Mouse (Mus musculus) heart, embryonic 14.5 days (tissue): ENCODE measurements around the gene Cfap45. TPM values are rescaled to one million over a fixed set of nuclear protein-coding genes. Genes with fewer than 3 reads are reported as not detected.

Experiments used
- ATAC-seq: fragments of 200-750 bp; cut with Nextera tagmentation; 2 replicates; pipeline ENCODE4 v1.8.0; 2017; ENCODE audit warnings: low read depth, moderate TSS enrichment; ENCODE audit not compliant: insufficient number of reproducible peaks, insufficient read depth, low FRiP score
- H3K27ac ChIP-seq, 2 experiments: fragments of 200-500 bp in 1 of 2; fragments of 300-500 bp in 1 of 2; sonication (generic) in 1 of 2; replicated peaks in 1 of 2; 2 replicates each; pipeline ENCODE4 v1.5.1; 2012 to 2014; ENCODE audit warnings: low read depth in 2 of 2, low read length in 2 of 2, control low read depth in 1 of 2, mild to moderate bottlenecking in 1 of 2, mixed read lengths in 1 of 2; ENCODE audit not compliant: control insufficient read depth in 1 of 2, insufficient read depth in 1 of 2
- H3K27me3 ChIP-seq: fragments of 300-500 bp; sonication (generic); 2 replicates; pipeline ENCODE4 v1.6.1; 2014; ENCODE audit warnings: mild to moderate bottlenecking, low read length, control low read depth; ENCODE audit not compliant: control insufficient read depth, insufficient read depth
- H3K36me3 ChIP-seq: fragments of 300-500 bp; sonication (generic); 2 replicates; pipeline ENCODE4 v1.6.1; 2014; ENCODE audit warnings: mild to moderate bottlenecking, control low read depth, low read length, mixed read lengths; ENCODE audit not compliant: control insufficient read depth, insufficient read depth
- H3K4me1 ChIP-seq, 2 experiments: fragments of 200-500 bp in 1 of 2; fragments of 300-500 bp in 1 of 2; sonication (generic) in 1 of 2; 2 replicates each; pipeline ENCODE4 v1.6.1; 2012 to 2014; ENCODE audit warnings: low read length in 2 of 2, control low read depth in 1 of 2, mixed read lengths in 1 of 2; ENCODE audit not compliant: control insufficient read depth in 2 of 2, insufficient read depth in 2 of 2
- H3K4me2 ChIP-seq: fragments of 300-500 bp; sonication (generic); 2 replicates; pipeline ENCODE4 v1.6.1; 2014; ENCODE audit warnings: mild to moderate bottlenecking, low read length
- H3K4me3 ChIP-seq, 2 experiments: fragments of 200-500 bp in 1 of 2; fragments of 300-500 bp in 1 of 2; sonication (generic) in 1 of 2; 2 replicates each; pipeline ENCODE4 v1.5.1; 2012 to 2014; ENCODE audit warnings: low read length in 2 of 2, mild to moderate bottlenecking in 2 of 2, control low read depth in 1 of 2, low read depth in 1 of 2, moderate library complexity in 1 of 2; ENCODE audit not compliant: control insufficient read depth in 1 of 2, insufficient read depth in 1 of 2
- H3K9ac ChIP-seq: fragments of 300-500 bp; sonication (generic); 2 replicates; pipeline ENCODE4 v1.6.1; 2014; ENCODE audit warnings: mild to moderate bottlenecking, low read length
- H3K9me3 ChIP-seq: fragments of 300-500 bp; sonication (generic); 2 replicates; pipeline ENCODE4 v1.6.1; 2016; ENCODE audit warnings: low read length, control low read depth; ENCODE audit not compliant: control insufficient read depth
- WGBS: fragments of 180-500 bp; shearing (Covaris S2); extraction: QIAGEN DNeasy Blood & Tissue Kit; methylation state at CpG from one replicate; pipeline ENCODE4 v1.1.7; 2014; 5-methylcytosine and 5-hydroxymethylcytosine counted together
- polyA plus RNA-seq: library from polyadenylated mRNA; unstranded; fragments of >200 nt; fragmentation: Nextera tagmentation; extraction: Ambion mirVana; gene quantifications from 2 replicates; pipeline ENCODE4 v1.2.1, GENCODE M21; 2014

Cfap45 gene
- polyA plus RNA-seq, 1 experiment from 2014 or later, result 2.6 TPM

- peaks cover 0 to 6% of the 10 kb centered on the region in 2 experiments; a peak in 2 of 4 replicates for H3K4me1 ChIP-seq
- H3K27ac ChIP-seq, result no peak within 1 kb of the TSS
- ATAC-seq, result peak; percentile 95
- peak within 1 kb of the TSS; percentile 92 for H3K4me2 ChIP-seq
- under 1% methylated on average over 38 of the region's 38 CpGs for WGBS
- H3K9me3 ChIP-seq, result no peaks in the 10 kb centered on the region
- H3K27me3 ChIP-seq, result no peaks in the 10 kb centered on the region; the same call in 1 of the 2 replicates
- peak within 1 kb of the TSS; percentile 49 to 50 for H3K4me3 ChIP-seq
- peak within 1 kb of the TSS; percentile 65 for H3K9ac ChIP-seq
- no peaks in the 10 kb centered on the region for H3K36me3 ChIP-seq
Measured at GRCm38 (mm10) chr1:172481540-172482280, 38.9 kb upstream of the Cfap45 start, which contains the start of gene Igsf9. Igsf9 (plus strand) TSS chr1:172481788.

GRCm38 (mm10) chr1:172482518-172483360 is 37.9 kb upstream of the Cfap45 start:
- no peak for ATAC-seq
- WGBS, result 11% methylated on average over 12 of the region's 12 CpGs
- no peak overlapping the region for H3K27ac ChIP-seq

GRCm38 (mm10) chr1:172483361-172483660 is 37.3 kb upstream of the Cfap45 start:
- WGBS, result 41% methylated on average over 4 of the region's 4 CpGs
- no peak for ATAC-seq
- Histone ChIP-seq H3K9ac (no peak overlapping the region), H3K27ac (no peak overlapping the region), H3K9me3 (no peaks in the 10 kb centered on the region), H3K36me3 (no peaks in the 10 kb centered on the region), H3K4me1 (peaks cover 0 to 6% of the 10 kb centered on the region in 2 experiments; a peak in 2 of 4 replicates), H3K27me3 (no peaks in the 10 kb centered on the region; the same call in 1 of the 2 replicates), H3K4me3 (no peak overlapping the region), H3K4me2 (peak overlapping the region; percentile 92)

More at GRCm38 (mm10) chr1:172482518-172483360, 37.9 kb upstream of the Cfap45 start:
- Histone ChIP-seq H3K9me3 (no peaks in the 10 kb centered on the region), H3K9ac (peak overlapping the region; percentile 64), H3K27me3 (no peaks in the 10 kb centered on the region; the same call in 1 of the 2 replicates), H3K4me3 (peak overlapping the region; percentile 49 to 50), H3K36me3 (no peaks in the 10 kb centered on the region), H3K4me2 (peak overlapping the region; percentile 92), H3K4me1 (peaks cover 0 to 6% of the 10 kb centered on the region in 2 experiments; a peak in 2 of 4 replicates)

GRCm38 (mm10) chr1:172484236-172484635 is 36.4 kb upstream of the Cfap45 start:
- Histone ChIP-seq H3K4me2 (no peak overlapping the region), H3K9me3 (no peaks in the 10 kb centered on the region), H3K36me3 (no peaks in the 10 kb centered on the region), H3K4me3 (no peak overlapping the region), H3K27ac (no peak overlapping the region), H3K9ac (no peak overlapping the region), H3K27me3 (no peaks in the 10 kb centered on the region; the same call in 1 of the 2 replicates), H3K4me1 (peaks cover 0 to 6% of the 10 kb centered on the region in 2 experiments; a peak in 2 of 4 replicates)
- ATAC-seq, result no peak
- 71% methylated on average over 11 of the region's 11 CpGs for WGBS

GRCm38 (mm10) chr1:172484671-172485070 is 35.9 kb upstream of the Cfap45 start:
- Histone ChIP-seq H3K9ac (no peak overlapping the region), H3K27ac (no peak overlapping the region), H3K36me3 (no peaks in the 10 kb centered on the region), H3K4me1 (peaks cover 0 to 6% of the 10 kb centered on the region in 2 experiments; a peak in 2 of 4 replicates), H3K27me3 (no peaks in the 10 kb centered on the region; the same call in 1 of the 2 replicates), H3K4me2 (no peak overlapping the region), H3K9me3 (no peaks in the 10 kb centered on the region), H3K4me3 (no peak overlapping the region)
- WGBS, result 75% methylated on average over 13 of the region's 13 CpGs
- no peak for ATAC-seq

GRCm38 (mm10) chr1:172485821-172486220 is 34.8 kb upstream of the Cfap45 start:
- Histone ChIP-seq H3K9ac (no peak overlapping the region), H3K4me2 (no peak overlapping the region), H3K4me1 (peaks cover 0 to 6% of the 10 kb centered on the region in 2 experiments; a peak in 2 of 4 replicates), H3K27ac (no peak overlapping the region), H3K36me3 (no peaks in the 10 kb centered on the region), H3K9me3 (no peaks in the 10 kb centered on the region), H3K4me3 (no peak overlapping the region), H3K27me3 (no peaks in the 10 kb centered on the region; the same call in 1 of the 2 replicates)
- ATAC-seq, result no peak
- WGBS, result 59% methylated on average over 6 of the region's 6 CpGs

- H3K9ac ChIP-seq, result no peak overlapping the region
- H3K27me3 ChIP-seq, result no peaks in the 10 kb centered on the region; the same call in 1 of the 2 replicates
- no peak for ATAC-seq
- H3K4me1 ChIP-seq, result peaks cover 0 to 6% of the 10 kb centered on the region in 2 experiments; a peak in 2 of 4 replicates
- no peak overlapping the region for H3K27ac ChIP-seq
- WGBS, result 44% methylated on average over 4 of the region's 4 CpGs
- no peaks in the 10 kb centered on the region for H3K9me3 ChIP-seq
- no peak overlapping the region for H3K4me2 ChIP-seq
- no peaks in the 10 kb centered on the region for H3K36me3 ChIP-seq
- no peak overlapping the region for H3K4me3 ChIP-seq
Measured at GRCm38 (mm10) chr1:172486236-172486635, 34.4 kb upstream of the Cfap45 start.
